Mouse (Mus musculus) testis, adult 2 months (tissue): ENCODE measurements around the gene Ptgds. TPM values are rescaled to one million over a fixed set of nuclear protein-coding genes. Genes with fewer than 3 reads are reported as not detected.
A peak's percentile ranks its signal among the peaks of the same experiment; 100 is the strongest.

Source experiments
- H3K27ac ChIP-seq: fragments of 200-500 bp; 2 replicates; pipeline ENCODE4 v1.5.1; 2012; ENCODE audit warnings: low read depth, low read length; ENCODE audit not compliant: control insufficient read depth, insufficient read depth
- H3K27me3 ChIP-seq: fragments of 200-500 bp; 2 replicates; pipeline ENCODE4 v1.6.1; 2012; ENCODE audit warnings: mild to moderate bottlenecking, low read length, moderate library complexity; ENCODE audit not compliant: control insufficient read depth, insufficient read depth
- H3K36me3 ChIP-seq: fragments of 200-500 bp; 2 replicates; pipeline ENCODE4 v1.6.1; 2012; ENCODE audit warnings: mild to moderate bottlenecking, low read length; ENCODE audit not compliant: control insufficient read depth, insufficient read depth
- H3K4me1 ChIP-seq: fragments of 200-500 bp; 2 replicates; pipeline ENCODE4 v1.6.1; 2012; ENCODE audit warnings: low read length; ENCODE audit not compliant: control insufficient read depth, insufficient read depth
- H3K4me3 ChIP-seq: fragments of 200-500 bp; 2 replicates; pipeline ENCODE4 v1.5.1; 2012; ENCODE audit warnings: low read depth, mild to moderate bottlenecking, low read length, moderate library complexity, mixed read lengths; ENCODE audit not compliant: control insufficient read depth
- CTCF ChIP-seq: fragments of 200-500 bp; IDR thresholded peaks from 2 replicates; pipeline ENCODE4 v1.5.1; 2012; ENCODE audit warnings: low read depth, mild to moderate bottlenecking, inconsistent platforms, low read length, moderate library complexity; ENCODE audit not compliant: control insufficient read depth, insufficient read depth, insufficient replicate concordance
- POLR2A ChIP-seq: fragments of 200-500 bp; IDR thresholded peaks from 2 replicates; pipeline ENCODE4 v1.6.1; 2012; ENCODE audit warnings: low read depth, mild to moderate bottlenecking, inconsistent platforms, low read length, moderate library complexity; ENCODE audit not compliant: control insufficient read depth
- polyA plus RNA-seq: library from polyadenylated mRNA; depleted of rRNA; stranded (reverse); fragments of >200 nt; gene quantifications from 2 replicates; pipeline ENCODE4 v1.2.3, GENCODE M21; 2012; rRNA removed

The Ptgds gene
- polyA plus RNA-seq, 1 experiment = 311 TPM

DNA sequence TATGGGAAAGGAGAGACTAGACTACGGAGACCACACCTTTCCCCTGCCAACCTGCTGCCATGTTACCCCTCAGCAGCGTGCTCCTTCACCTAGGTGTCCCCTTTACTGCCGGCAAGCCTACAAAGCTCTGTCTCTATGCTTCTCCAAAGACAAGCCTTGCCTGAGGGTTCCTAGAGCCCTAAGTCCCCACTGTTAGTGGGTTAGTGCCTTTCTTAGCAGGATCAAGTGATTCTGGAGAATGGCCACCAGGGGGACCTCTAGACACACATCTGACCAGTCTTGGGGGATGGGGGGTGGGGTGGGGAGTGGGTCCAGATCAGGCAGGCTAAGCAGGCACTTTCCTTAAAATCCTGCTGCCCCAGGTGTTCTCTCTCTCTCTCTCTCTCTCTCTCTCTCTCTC lies 48.0 kb downstream of the Ptgds start:
- peak; percentile 39; the same call in 1 of the 2 replicates for TF ChIP-seq CTCF
- TF ChIP-seq POLR2A = no peak
- Histone ChIP-seq H3K4me1 (peaks cover 3% of the 10 kb centered on the region; the same call in 1 of the 2 replicates), H3K4me3 (no peak overlapping the region), H3K36me3 (no peaks in the 10 kb centered on the region), H3K27me3 (no peaks in the 10 kb centered on the region), H3K27ac (no peak overlapping the region)

DNA sequence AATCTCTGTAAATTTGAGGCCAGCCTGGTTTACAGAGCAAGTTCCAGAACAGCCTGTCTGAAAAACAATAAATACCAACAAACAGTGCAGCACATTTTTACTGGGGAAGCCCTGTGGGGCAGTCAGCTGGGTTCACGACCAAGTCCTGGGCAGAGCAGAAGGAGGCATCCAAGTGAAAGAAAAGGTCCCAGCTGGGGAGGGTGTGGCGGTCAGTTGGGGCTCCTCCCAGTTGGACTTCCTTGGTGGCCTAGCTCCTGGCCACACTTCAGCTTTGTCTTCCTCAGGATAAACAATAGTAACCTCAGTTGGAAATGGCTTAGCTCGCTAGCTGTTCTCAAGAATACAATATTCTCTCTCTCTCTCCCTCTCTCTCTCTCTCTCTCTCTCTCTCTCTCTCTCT lies 52.4 kb downstream of the Ptgds start:
- Histone ChIP-seq H3K4me1 (no peaks in the 10 kb centered on the region), H3K27ac (no peak overlapping the region), H3K4me3 (no peak overlapping the region), H3K36me3 (no peaks in the 10 kb centered on the region), H3K27me3 (no peaks in the 10 kb centered on the region)
- TF ChIP-seq CTCF = no peak
- TF ChIP-seq POLR2A = no peak

Other genes starting within 250 kb of the Ptgds start
- 2,564 and 2,638 TPM in 2 replicates for gene Tubb4b, start 245.3 kb downstream of the Ptgds start, polyA plus RNA-seq
- gene Slc34a3, start 235.7 kb downstream of the Ptgds start, polyA plus RNA-seq = 0.48 and 0.55 TPM in 2 replicates
- gene Rnf224, start 233.3 kb downstream of the Ptgds start, polyA plus RNA-seq = 0.05 TPM in 1 of 2 replicates, not detected in the other
- gene Rnf208, start 227.8 kb downstream of the Ptgds start, polyA plus RNA-seq = 7.4 and 8.1 TPM in 2 replicates
- gene Cysrt1, start 227.6 kb downstream of the Ptgds start, polyA plus RNA-seq = 0.12 and 0.31 TPM in 2 replicates
- 7.0 and 7.9 TPM in 2 replicates for gene AL732309.1, start 223.2 kb downstream of the Ptgds start, polyA plus RNA-seq
- gene Tmem203, start 214.6 kb downstream of the Ptgds start, polyA plus RNA-seq = 63.3 and 69.3 TPM in 2 replicates
- gene Tprn, start 207.4 kb downstream of the Ptgds start, polyA plus RNA-seq = 357 and 363 TPM in 2 replicates
- 54.9 and 64.2 TPM in 2 replicates for gene Ssna1, start 197.6 kb downstream of the Ptgds start, polyA plus RNA-seq
- gene Anapc2, start 197.6 kb downstream of the Ptgds start, polyA plus RNA-seq = 29.3 and 32.3 TPM in 2 replicates
- gene Tmem210, start 181.9 kb downstream of the Ptgds start, polyA plus RNA-seq = 830 and 870 TPM in 2 replicates
- 3.5 and 4.3 TPM in 2 replicates for gene Lrrc26, start 180.1 kb downstream of the Ptgds start, polyA plus RNA-seq
- 0.38 and 0.75 TPM in 2 replicates for gene Grin1, start 150.9 kb downstream of the Ptgds start, polyA plus RNA-seq
- 25.4 and 29.3 TPM in 2 replicates for gene Man1b1, start 137.7 kb downstream of the Ptgds start, polyA plus RNA-seq
- gene Dpp7, start 113.7 kb downstream of the Ptgds start, polyA plus RNA-seq = 4.0 and 5.0 TPM in 2 replicates
- 1.7 and 2.2 TPM in 2 replicates for gene Uap1l1, start 104.4 kb downstream of the Ptgds start, polyA plus RNA-seq
- gene Sapcd2, start 97.7 kb downstream of the Ptgds start, polyA plus RNA-seq = 1.1 and 1.3 TPM in 2 replicates
- 6.2 and 6.5 TPM in 2 replicates for gene Entpd2, start 74.2 kb downstream of the Ptgds start, polyA plus RNA-seq
- 13.6 and 15.9 TPM in 2 replicates for gene Npdc1, start 70.7 kb downstream of the Ptgds start, polyA plus RNA-seq
- 0.10 TPM in 1 of 2 replicates, not detected in the other for gene Fut7, start 46.8 kb downstream of the Ptgds start, polyA plus RNA-seq
- 17.3 and 18.3 TPM in 2 replicates for gene Abca2, start 41.3 kb downstream of the Ptgds start, polyA plus RNA-seq
- gene Clic3, start 13.2 kb downstream of the Ptgds start, polyA plus RNA-seq = 0.78 and 11.8 TPM in 2 replicates
- 34.3 and 35.8 TPM in 2 replicates for gene Paxx, start 9.0 kb downstream of the Ptgds start, polyA plus RNA-seq
- 5.7 TPM in 1 of 2 replicates, not detected in the other for gene Lcn12, start 23.9 kb upstream of the Ptgds start, polyA plus RNA-seq
- 137 and 166 TPM in 2 replicates for gene Fbxw5, start 30.7 kb upstream of the Ptgds start, polyA plus RNA-seq
- gene C8g, start 31.7 kb upstream of the Ptgds start, polyA plus RNA-seq = 58.4 and 70.5 TPM in 2 replicates
- gene Traf2, start 76.9 kb upstream of the Ptgds start, polyA plus RNA-seq = 12.2 and 12.7 TPM in 2 replicates
- gene Edf1, start 87.8 kb upstream of the Ptgds start, polyA plus RNA-seq = 170 and 227 TPM in 2 replicates
- 1.7 and 8.5 TPM in 2 replicates for gene Mamdc4, start 104.8 kb upstream of the Ptgds start, polyA plus RNA-seq
- 102 and 112 TPM in 2 replicates for gene Phpt1, start 105.2 kb upstream of the Ptgds start, polyA plus RNA-seq
- gene Ajm1, start 111.7 kb upstream of the Ptgds start, polyA plus RNA-seq = 0.11 and 0.19 TPM in 2 replicates
- gene Rabl6, start 138.5 kb upstream of the Ptgds start, polyA plus RNA-seq = 40.9 and 46.2 TPM in 2 replicates
- gene Ccdc183, start 147.6 kb upstream of the Ptgds start, polyA plus RNA-seq = 101 and 107 TPM in 2 replicates
- 24.0 and 26.8 TPM in 2 replicates for gene Tmem141, start 152.0 kb upstream of the Ptgds start, polyA plus RNA-seq
- gene Fcna, start 158.0 kb upstream of the Ptgds start, polyA plus RNA-seq = 0.07 and 0.54 TPM in 2 replicates
- gene Lcn8, start 183.1 kb upstream of the Ptgds start, polyA plus RNA-seq = not detected in 2 replicates
- gene Lcn5, start 187.9 kb upstream of the Ptgds start, polyA plus RNA-seq = not detected in 2 replicates
- not detected in 2 replicates for gene Lcn6, start 206.7 kb upstream of the Ptgds start, polyA plus RNA-seq
- not detected in 2 replicates for gene Lcn10, start 212.7 kb upstream of the Ptgds start, polyA plus RNA-seq
- gene Obp2a, start 230.0 kb upstream of the Ptgds start, polyA plus RNA-seq = not detected in 2 replicates
- 6.3 and 6.4 TPM in 2 replicates for gene Bmyc, start 236.7 kb upstream of the Ptgds start, polyA plus RNA-seq